Mouse (Mus musculus) frontal cortex, postnatal 14 days (tissue): ENCODE data around the gene Rapgef2.

Experiments
- DNase-seq, 2 experiments: peaks; one replicate each; pipeline ENCODE4 v3.0.0; 2022; ENCODE audit warnings: low spot score in 2 of 2

Gene Rapgef2

GRCm38 (mm10) chr3:79168168-79168827 is 118.0 kb downstream of the Rapgef2 start:
- DNase-seq, result no peak

- DNase-seq, result no peak
Measured at GRCm38 (mm10) chr3:79167586-79167985, 118.7 kb downstream of the Rapgef2 start.

GRCm38 (mm10) chr3:79161834-79162401 is 124.4 kb downstream of the Rapgef2 start:
- no peak for DNase-seq

DNA sequence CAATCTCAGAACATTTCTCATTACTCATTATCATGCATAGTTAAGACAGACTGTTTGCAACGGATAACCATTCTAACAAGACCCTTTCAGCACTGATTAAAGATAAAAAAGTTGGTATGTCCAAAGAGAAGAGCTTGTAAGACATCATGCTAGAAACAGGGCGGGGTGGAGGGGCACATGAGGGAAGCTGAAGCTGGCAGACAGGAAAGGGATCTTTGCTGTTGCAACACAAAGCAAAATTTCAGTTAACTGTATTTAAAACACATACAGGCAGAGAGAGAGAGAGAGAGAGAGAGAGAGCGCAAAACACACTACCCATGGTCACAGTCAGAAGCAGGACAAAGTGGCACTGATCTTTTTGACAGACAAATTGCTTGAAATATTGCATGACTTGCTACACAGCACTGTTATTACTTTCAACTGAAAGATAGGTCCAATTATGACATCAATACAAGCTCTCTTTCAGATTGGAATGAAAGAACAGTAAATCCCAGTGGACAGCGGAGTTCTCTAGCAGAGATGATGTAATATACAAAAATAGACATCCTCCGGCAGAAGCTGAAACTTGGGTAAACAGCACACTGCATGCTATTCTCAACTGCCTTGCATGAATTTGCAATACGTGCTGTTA is 125.1 kb downstream of the Rapgef2 start:
- no peak for DNase-seq

DNA sequence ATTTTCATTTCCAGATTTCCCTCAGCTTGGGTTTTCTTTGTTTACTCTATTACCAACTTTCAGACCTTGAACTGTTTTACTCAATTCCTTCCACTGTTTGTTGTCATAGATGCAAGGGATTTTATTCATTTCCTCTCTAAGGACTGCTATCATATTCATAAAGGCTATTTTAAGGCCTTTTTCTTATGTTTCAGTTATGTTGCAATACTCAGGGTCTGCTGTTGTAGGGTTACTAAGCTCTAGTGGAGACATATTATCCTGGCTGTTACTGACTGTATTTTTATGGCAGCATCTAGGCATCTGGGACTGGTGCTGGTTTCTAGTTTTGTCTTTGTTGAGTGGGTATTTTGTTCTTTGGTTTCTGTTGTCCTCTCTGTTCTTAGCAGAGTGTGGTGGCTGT is 128.1 kb downstream of the Rapgef2 start:
- DNase-seq, result no peak

GRCm38 (mm10) chr3:79153039-79153487 is 133.3 kb downstream of the Rapgef2 start:
- DNase-seq, result no peak

- no peak for DNase-seq
Measured at GRCm38 (mm10) chr3:79145407-79146055, 140.8 kb downstream of the Rapgef2 start.

- peak; percentile 46 to 61 for DNase-seq
Measured at GRCm38 (mm10) chr3:79144672-79145406, 141.5 kb downstream of the Rapgef2 start.

DNA sequence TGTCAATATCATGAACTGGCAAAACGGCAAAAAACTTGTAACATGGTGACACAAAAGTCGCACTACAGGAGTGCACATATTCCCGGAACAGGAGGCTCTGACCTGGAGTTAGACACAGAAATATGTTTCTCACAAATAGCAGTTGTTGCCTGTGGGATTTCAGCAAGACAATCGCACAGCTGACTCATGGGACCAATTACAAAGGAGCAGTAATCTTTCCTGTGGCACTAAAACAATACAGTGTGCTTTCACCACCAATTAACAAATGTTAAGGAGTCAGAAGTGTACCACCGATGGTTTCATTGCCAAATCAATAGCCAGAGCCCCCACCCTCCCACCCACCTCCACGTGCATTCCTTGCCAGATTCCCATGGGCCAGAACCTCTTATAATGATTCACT is 142.2 kb downstream of the Rapgef2 start:
- DNase-seq, result no peak

GRCm38 (mm10) chr3:79139245-79139644 is 147.1 kb downstream of the Rapgef2 start:
- DNase-seq, result no peak

DNA sequence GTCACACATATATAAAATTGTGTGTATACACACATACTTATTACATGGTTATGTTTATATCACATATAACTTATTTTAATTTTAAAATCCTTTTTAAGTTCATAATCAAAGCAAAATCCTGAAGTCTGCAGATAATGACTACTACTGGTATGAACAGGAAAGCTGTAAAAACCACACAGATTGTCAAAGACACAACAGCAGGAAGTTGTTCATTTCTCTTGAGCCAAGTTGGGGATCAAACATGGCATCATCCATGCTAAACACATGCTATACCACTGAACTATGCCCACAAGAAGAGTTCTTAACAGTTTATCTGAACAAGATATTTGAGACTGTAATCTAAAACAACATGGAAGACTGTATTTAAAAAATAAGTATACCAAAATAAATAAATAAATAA is 147.7 kb downstream of the Rapgef2 start:
- DNase-seq, result no peak

- DNase-seq, result no peak
Measured at GRCm38 (mm10) chr3:79130991-79131390, 155.3 kb downstream of the Rapgef2 start.

GRCm38 (mm10) chr3:79129044-79129600 is 157.2 kb downstream of the Rapgef2 start:
- no peak for DNase-seq

DNA sequence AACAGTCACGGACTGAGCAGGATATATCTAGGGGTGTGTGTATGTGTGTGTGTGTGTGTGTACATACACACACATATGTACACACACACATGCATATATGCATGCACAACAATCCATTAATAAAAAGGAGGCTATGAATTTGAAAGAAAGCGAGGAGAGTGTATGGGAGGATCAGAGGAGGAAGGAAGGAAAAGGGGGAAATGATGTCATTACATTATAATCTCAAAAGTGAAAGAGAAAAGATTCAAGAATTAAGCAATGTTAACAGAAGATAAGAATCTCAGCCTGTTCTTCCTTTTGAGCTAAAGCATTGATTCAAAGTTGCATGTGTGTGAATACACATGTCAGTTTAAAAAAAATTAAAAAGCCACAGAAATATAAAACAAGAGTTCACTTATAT is 158.5 kb downstream of the Rapgef2 start:
- DNase-seq, result no peak

- no peak for DNase-seq
Measured at GRCm38 (mm10) chr3:79126857-79127256, 159.5 kb downstream of the Rapgef2 start.

- DNase-seq, result no peak
Measured at GRCm38 (mm10) chr3:79121391-79121790, 164.9 kb downstream of the Rapgef2 start.

GRCm38 (mm10) chr3:79119983-79120382 is 166.3 kb downstream of the Rapgef2 start:
- no peak for DNase-seq

- no peak for DNase-seq
Measured at GRCm38 (mm10) chr3:79110153-79110552, 176.2 kb downstream of the Rapgef2 start.

DNA sequence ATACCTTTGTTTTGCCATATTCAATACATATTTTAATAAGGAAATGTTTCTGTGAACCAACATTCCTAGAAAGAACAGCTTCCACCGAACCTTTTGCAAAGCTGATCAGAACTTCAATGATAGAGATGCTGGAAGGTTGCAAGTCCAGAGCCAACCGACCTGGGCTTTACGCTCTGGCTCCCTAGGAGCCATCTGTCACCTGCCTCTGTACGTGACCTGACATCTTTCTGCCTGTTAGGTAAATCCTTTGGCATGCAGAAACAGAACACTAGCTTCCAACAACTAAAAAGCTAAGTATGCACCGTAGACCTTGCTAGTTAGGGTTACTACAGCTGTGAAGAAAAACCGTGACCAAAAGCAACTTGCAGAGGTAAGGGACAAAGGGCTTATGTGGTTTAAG is 178.1 kb downstream of the Rapgef2 start:
- DNase-seq, result no peak

GRCm38 (mm10) chr3:79106360-79106759 is 180.0 kb downstream of the Rapgef2 start:
- DNase-seq, result no peak

DNA sequence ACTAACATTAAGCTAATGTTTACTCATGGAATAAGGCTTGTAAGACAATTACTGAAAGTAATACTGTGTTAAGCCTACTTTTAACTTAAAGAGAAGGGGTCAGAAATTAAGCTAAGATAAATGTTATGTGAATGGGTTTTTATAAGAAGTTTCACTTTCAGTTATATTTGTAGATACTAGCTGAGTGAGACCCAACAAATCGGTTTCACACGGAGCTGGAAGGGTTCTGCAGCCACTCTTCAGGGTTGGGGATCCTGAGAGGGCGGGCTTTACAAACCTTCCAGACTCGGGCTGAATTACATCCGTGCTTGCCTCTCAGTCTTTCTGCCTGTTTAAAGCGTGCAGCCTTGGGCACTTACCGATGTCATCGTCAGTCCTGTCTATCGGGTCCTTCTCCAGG is 182.7 kb downstream of the Rapgef2 start:
- no peak for DNase-seq

- no peak for DNase-seq
Measured at GRCm38 (mm10) chr3:79101737-79102136, 184.6 kb downstream of the Rapgef2 start.
